Mouse (Mus musculus) CH12.LX (cell line): ENCODE results near the gene Cdk2ap1.

Experiments
- CTCF ChIP-seq, 2 experiments: IDR thresholded peaks in 1 of 2; conservative IDR thresholded peaks in 1 of 2; 2 replicates each; pipeline ENCODE4 v1.5.1; 2011 to 2012; ENCODE audit warnings: low read depth in 2 of 2, low read length in 2 of 2, improper control_type of control experiment in 1 of 2, inconsistent platforms in 1 of 2, mild to moderate bottlenecking in 1 of 2, moderate library complexity in 1 of 2
- RAD21 ChIP-seq: IDR thresholded peaks from 2 replicates; pipeline ENCODE4 v1.6.1; 2011; ENCODE audit warnings: low read depth, mild to moderate bottlenecking, low read length, improper control_type of control experiment, moderate library complexity
- ZNF384 ChIP-seq: IDR thresholded peaks from 2 replicates; pipeline ENCODE4 v1.6.1; 2012; ENCODE audit warnings: low read depth, low read length, improper control_type of control experiment, inconsistent platforms

- TF ChIP-seq ZNF384 (no peak), CTCF (conservative IDR thresholded peaks at IDR 0.05 in 1 of 2, IDR thresholded peaks at IDR 0.05 in 1 of 2; ENCODE audit: low read depth in 2 of 2, low read length in 2 of 2) (peak in 1 of 2 experiments; percentile 17; a peak in 1 of 4 replicates), RAD21 (no peak)
These were observed 10.6 kb downstream of the Cdk2ap1 start for GRCm38 (mm10) chr5:124352141-124352920.
